Mouse (Mus musculus): ENCODE data around the gene Adh1. TPM values are rescaled to one million over a fixed set of nuclear protein-coding genes. Genes with fewer than 3 reads are reported as not detected.

Gene Adh1
- 6.7 TPM for polyA plus RNA-seq (2017; shearing (Covaris generic))

DNA sequence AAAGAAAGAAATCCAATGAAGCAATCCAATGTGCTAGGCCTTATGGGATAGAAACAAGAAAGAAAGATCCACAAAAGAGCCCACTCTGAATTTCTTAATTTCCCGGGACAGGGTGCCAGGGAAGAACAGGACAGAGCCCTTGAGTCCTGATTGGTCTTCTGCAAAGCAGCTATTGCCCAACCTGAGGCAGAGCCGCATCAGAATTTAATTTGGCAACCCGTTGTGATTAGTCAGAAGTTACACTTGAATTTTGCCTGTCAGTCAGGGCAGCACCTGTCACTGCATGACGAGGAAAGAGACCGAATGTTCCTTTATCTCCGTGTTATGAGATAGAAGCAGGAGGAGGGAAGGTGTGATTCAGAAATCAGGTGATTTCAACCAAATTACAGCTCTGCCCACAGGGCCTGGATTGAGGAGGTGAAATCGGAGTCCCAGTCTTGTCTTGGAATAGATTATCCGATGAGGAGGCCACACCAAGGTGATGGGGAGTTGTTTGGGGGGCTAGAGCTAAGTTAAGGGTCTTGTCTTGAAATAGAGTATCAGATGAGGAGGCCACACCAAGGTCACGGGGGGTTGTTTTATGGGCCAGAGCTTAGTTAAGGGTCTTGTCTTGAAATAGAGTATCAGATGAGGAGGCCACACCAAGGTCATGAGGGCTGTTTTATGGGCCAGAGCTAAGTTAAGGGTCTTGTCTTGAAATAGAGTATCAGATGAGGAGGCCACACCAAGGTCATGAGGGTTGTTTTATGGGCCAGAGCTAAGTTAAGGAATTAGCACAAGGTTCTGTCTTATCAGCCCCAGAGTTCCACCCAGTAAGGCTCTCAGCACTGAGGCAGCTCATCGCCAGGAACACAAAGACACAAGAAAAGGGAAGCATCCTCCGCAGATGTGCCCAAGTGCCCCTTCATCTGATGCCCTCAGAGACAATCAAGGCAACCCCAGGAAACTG is at the start of gene Adh1:
Gene Adh1, plus strand, starts transcription at position 271 of the 949 bp plus-strand sequence.

DNA sequence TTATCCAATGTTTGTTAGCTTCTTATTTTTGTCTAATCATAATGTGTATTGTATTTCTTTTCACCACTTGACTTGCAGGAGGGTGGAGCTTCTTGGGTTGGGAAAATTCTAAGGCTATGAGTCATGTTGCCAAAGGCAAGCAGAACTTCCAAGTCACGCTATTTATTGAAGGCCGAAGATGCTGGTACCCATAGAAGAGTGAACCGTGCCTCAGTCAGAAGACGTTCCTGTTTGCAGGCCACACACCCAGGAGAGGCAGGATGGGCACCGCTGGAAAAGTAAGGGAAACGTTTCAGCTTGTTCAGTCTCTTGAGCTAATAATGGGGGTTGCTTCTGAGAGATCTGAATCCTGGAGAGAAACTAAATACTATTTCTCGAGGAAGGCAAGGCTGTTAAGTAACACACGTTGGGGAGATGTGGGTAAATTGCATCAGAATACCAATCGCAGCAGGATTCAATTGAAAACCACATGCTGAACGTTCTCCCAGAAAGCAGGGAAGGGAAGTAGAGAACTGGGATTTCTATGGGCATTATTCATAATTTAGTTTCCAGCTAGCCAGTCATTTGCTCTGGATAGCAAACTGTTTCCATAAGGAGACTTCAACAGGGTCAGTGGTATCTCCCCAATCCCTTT is 43.0 kb upstream of the Adh1 start, which contains the start of gene Adh7:
Gene Adh7, plus strand, starts transcription at position 130 of the 634 bp plus-strand sequence.

DNA sequence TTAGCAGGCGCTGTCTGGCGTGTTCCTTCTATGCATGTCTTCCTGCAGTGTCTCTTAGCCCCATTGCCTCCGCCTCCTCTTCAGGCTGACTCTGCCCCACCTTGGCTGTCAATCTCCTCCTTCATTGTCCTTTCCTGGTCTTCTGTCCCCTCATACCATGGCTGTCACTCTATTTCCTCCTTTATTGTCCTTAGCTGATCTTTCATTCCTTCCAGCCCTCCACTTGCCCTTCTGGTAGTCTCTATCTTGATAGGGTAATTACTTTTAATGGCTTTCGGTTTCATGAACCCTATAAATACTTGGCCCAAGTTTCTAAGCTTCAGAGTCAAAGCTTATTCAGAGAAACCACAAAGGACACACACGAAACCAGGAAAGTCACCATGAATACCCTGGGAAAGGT is 52.2 kb downstream of the Adh1 start, which contains the start of gene Adh6a:
Gene Adh6a, plus strand, starts transcription at position 322 of the 400 bp plus-strand sequence.

Other genes starting within 250 kb of the Adh1 start
- not detected for gene 1110002E22Rik, start 195.9 kb upstream of the Adh1 start, polyA plus RNA-seq (2017; shearing (Covaris generic))
- gene Gm5105, start 193.6 kb upstream of the Adh1 start, polyA plus RNA-seq (2017; shearing (Covaris generic)) = not detected
- gene Trmt10a, start 117.5 kb upstream of the Adh1 start, polyA plus RNA-seq (2017; shearing (Covaris generic)) = 9.5 TPM
- 4.7 TPM for gene Mttp, start 116.0 kb upstream of the Adh1 start, polyA plus RNA-seq (2017; shearing (Covaris generic))
- not detected for gene 4930579F01Rik, start 67.2 kb upstream of the Adh1 start, polyA plus RNA-seq (2017; shearing (Covaris generic))
- gene Adh7, start 43.2 kb upstream of the Adh1 start, polyA plus RNA-seq (2017; shearing (Covaris generic)) = not detected
- gene Adh6a, start 52.3 kb downstream of the Adh1 start, polyA plus RNA-seq (2017; shearing (Covaris generic)) = not detected
- not detected for gene Adh6b, start 80.8 kb downstream of the Adh1 start, polyA plus RNA-seq (2017; shearing (Covaris generic))
- not detected for gene Adh4, start 154.5 kb downstream of the Adh1 start, polyA plus RNA-seq (2017; shearing (Covaris generic))
- gene Adh5, start 182.1 kb downstream of the Adh1 start, polyA plus RNA-seq (2017; shearing (Covaris generic)) = 150 TPM
- 42.4 TPM for gene Metap1, start 228.5 kb downstream of the Adh1 start, polyA plus RNA-seq (2017; shearing (Covaris generic))

Measured in CD4-positive, CD25-positive, alpha-beta regulatory T cell (primary cell).